Mouse (Mus musculus) cortical plate, adult 2 months (tissue): ENCODE measurements around the gene Utp18.

ENCODE experiments used
- CTCF ChIP-seq: fragments of 200-500 bp; IDR thresholded peaks from 2 replicates; pipeline ENCODE4 v1.5.1; 2011; ENCODE audit warnings: mild to moderate bottlenecking, control low read depth, low read length; ENCODE audit not compliant: insufficient read depth; ENCODE audit errors: extremely low read depth
- POLR2A ChIP-seq: fragments of 200-500 bp; IDR thresholded peaks from 2 replicates; pipeline ENCODE4 v1.6.1; 2011; ENCODE audit warnings: mild to moderate bottlenecking, low read length, control low read depth; ENCODE audit not compliant: insufficient read depth; ENCODE audit errors: extremely low read depth

DNA sequence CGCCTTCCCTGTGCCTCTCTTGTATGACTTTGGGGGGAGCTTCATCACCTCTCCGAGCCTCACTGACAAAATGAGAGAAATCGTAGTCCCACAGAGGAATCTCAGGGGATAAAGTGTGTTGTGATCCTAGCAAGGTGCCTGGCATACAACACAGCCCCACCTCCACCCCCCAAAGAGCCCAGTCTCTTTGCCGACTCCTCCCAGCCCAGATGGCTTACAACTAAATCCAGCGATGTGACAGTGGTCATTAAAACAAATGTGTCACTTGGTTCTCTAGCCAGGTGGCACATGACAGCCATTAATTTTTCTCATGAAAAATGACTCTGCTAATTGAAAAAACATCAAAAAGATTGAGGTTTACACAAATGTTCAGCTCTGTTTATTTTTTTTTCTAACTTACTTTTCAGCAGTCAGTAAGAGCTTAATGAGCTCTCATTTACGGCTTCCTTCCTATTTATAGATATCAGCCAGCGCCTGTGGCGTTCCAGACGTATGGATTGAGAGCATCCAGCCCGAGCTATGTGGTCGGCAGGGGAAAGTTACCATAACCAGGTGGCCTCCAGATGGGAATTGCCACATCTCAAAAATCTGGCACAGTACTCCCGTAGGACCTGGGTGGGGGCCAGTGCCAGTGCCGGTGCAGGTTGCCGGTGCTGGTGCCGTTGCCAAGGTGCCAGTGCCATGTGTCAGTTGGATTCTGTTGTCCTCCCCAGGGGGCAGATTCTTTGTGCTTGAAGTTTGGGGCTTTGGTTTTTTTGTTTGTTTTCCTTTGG is 67.4 kb downstream of the Utp18 start:
- TF ChIP-seq POLR2A (no peak), CTCF (no peak)
